Mouse (Mus musculus) neural tube, embryonic 14.5 days (tissue): ENCODE data around the gene Nlrc5. TPM values are rescaled to one million over a fixed set of nuclear protein-coding genes. Genes with fewer than 3 reads are reported as not detected.

Experiments used
- ATAC-seq: fragments of 200-750 bp; cut with Nextera tagmentation; 2 replicates; pipeline ENCODE4 v1.8.0; 2017; ENCODE audit warnings: low read depth, mild to moderate bottlenecking, moderate TSS enrichment, moderate library complexity
- H3K27ac ChIP-seq: fragments of 300-500 bp; sonication (generic); 2 replicates; pipeline ENCODE4 v1.5.1; 2014; ENCODE audit warnings: low read depth, mild to moderate bottlenecking, control low read depth, low read length, moderate library complexity, mixed read lengths
- H3K27me3 ChIP-seq: fragments of 300-500 bp; sonication (generic); 2 replicates; pipeline ENCODE4 v1.6.1; 2014; ENCODE audit warnings: low read length; ENCODE audit not compliant: control insufficient read depth, insufficient read depth
- H3K36me3 ChIP-seq: fragments of 300-500 bp; sonication (generic); 2 replicates; pipeline ENCODE4 v1.6.1; 2014; ENCODE audit warnings: low read length, mixed read lengths; ENCODE audit not compliant: control insufficient read depth, insufficient read depth
- H3K4me1 ChIP-seq: fragments of 300-500 bp; sonication (generic); 2 replicates; pipeline ENCODE4 v1.6.1; 2014; ENCODE audit warnings: low read length; ENCODE audit not compliant: control insufficient read depth, insufficient read depth
- H3K4me2 ChIP-seq: fragments of 300-500 bp; sonication (generic); 2 replicates; pipeline ENCODE4 v1.6.1; 2014; ENCODE audit warnings: mild to moderate bottlenecking, low read depth, low read length, control low read depth
- H3K4me3 ChIP-seq: fragments of 300-500 bp; sonication (generic); 2 replicates; pipeline ENCODE4 v1.5.1; 2014; ENCODE audit warnings: low read depth, low read length, control low read depth, mixed read lengths
- H3K9ac ChIP-seq: fragments of 300-500 bp; sonication (generic); replicated peaks from 2 replicates; pipeline ENCODE4 v1.6.1; 2014; ENCODE audit warnings: low read depth, mild to moderate bottlenecking, control low read depth, low read length, mixed read lengths
- H3K9me3 ChIP-seq: fragments of 300-500 bp; sonication (generic); 2 replicates; pipeline ENCODE4 v1.6.1; 2016; ENCODE audit warnings: low read length; ENCODE audit not compliant: control insufficient read depth
- WGBS: fragments of 180-500 bp; shearing (Covaris S2); extraction: QIAGEN DNeasy Blood & Tissue Kit; methylation state at CpG from one replicate; pipeline ENCODE4 v1.1.7; 2014; 5-methylcytosine and 5-hydroxymethylcytosine counted together
- polyA plus RNA-seq: library from polyadenylated mRNA; unstranded; fragments of >200 nt; fragmentation: Nextera tagmentation; extraction: Ambion mirVana; gene quantifications from 2 replicates; pipeline ENCODE4 v1.2.1, GENCODE M21; 2014

Gene Nlrc5
- polyA plus RNA-seq, 1 experiment from 2014 or later: 0.13 TPM

GRCm38 (mm10) chr8:94534612-94535011 is 100.5 kb downstream of the Nlrc5 start:
- no peak for ATAC-seq
- no peak overlapping the region; the same call in 1 of the 2 replicates for H3K4me2 ChIP-seq
- H3K4me1 ChIP-seq: peaks cover 3% of the 10 kb centered on the region
- H3K9ac ChIP-seq: no peak overlapping the region
- no peaks in the 10 kb centered on the region for H3K9me3 ChIP-seq
- no peak overlapping the region for H3K27ac ChIP-seq
- peaks cover 5% of the 10 kb centered on the region for H3K27me3 ChIP-seq
- H3K36me3 ChIP-seq: no peaks in the 10 kb centered on the region
- H3K4me3 ChIP-seq: no peak overlapping the region
- WGBS: 24% methylated on average over 4 of the region's 4 CpGs

- WGBS: 86% methylated on average over 7 of the region's 7 CpGs
Measured at GRCm38 (mm10) chr8:94535631-94536030, 101.5 kb downstream of the Nlrc5 start.

GRCm38 (mm10) chr8:94537456-94537855 is 103.3 kb downstream of the Nlrc5 start:
- H3K4me1 ChIP-seq: peaks cover 3% of the 10 kb centered on the region
- no peak overlapping the region for H3K27ac ChIP-seq
- no peak overlapping the region for H3K4me2 ChIP-seq
- peak; percentile 34; the same call in 1 of the 2 replicates for ATAC-seq
- WGBS: 77% methylated on average over 2 of the region's 2 CpGs
- H3K4me3 ChIP-seq: no peak overlapping the region
- H3K27me3 ChIP-seq: peaks cover 5% of the 10 kb centered on the region
- no peaks in the 10 kb centered on the region for H3K9me3 ChIP-seq
- no peak overlapping the region for H3K9ac ChIP-seq
- H3K36me3 ChIP-seq: no peaks in the 10 kb centered on the region

More at GRCm38 (mm10) chr8:94535631-94536030, 101.5 kb downstream of the Nlrc5 start:
- no peak for ATAC-seq
- Histone ChIP-seq H3K27me3 (peaks cover 5% of the 10 kb centered on the region), H3K9ac (no peak overlapping the region), H3K27ac (no peak overlapping the region), H3K4me3 (no peak overlapping the region), H3K9me3 (no peaks in the 10 kb centered on the region), H3K4me2 (no peak overlapping the region; the same call in 1 of the 2 replicates), H3K36me3 (no peaks in the 10 kb centered on the region), H3K4me1 (peaks cover 3% of the 10 kb centered on the region)

- Histone ChIP-seq H3K27ac (no peak overlapping the region), H3K9me3 (no peaks in the 10 kb centered on the region), H3K27me3 (no peaks in the 10 kb centered on the region), H3K9ac (no peak overlapping the region), H3K4me1 (no peaks in the 10 kb centered on the region; the same call in 1 of the 2 replicates), H3K4me2 (no peak overlapping the region), H3K36me3 (no peaks in the 10 kb centered on the region), H3K4me3 (no peak overlapping the region)
- ATAC-seq: no peak
- 98% methylated on average over 2 of the region's 2 CpGs for WGBS
Measured at GRCm38 (mm10) chr8:94540025-94540424, 105.9 kb downstream of the Nlrc5 start.

GRCm38 (mm10) chr8:94540889-94541795 is 107.0 kb downstream of the Nlrc5 start:
- Histone ChIP-seq H3K4me2 (no peak overlapping the region), H3K4me1 (no peaks in the 10 kb centered on the region), H3K36me3 (no peaks in the 10 kb centered on the region), H3K4me3 (no peak overlapping the region), H3K9ac (no peak overlapping the region), H3K9me3 (no peaks in the 10 kb centered on the region), H3K27ac (no peak overlapping the region), H3K27me3 (no peaks in the 10 kb centered on the region)
- WGBS: 68% methylated on average over 17 of the region's 18 CpGs
- no peak for ATAC-seq

GRCm38 (mm10) chr8:94543981-94544380 is 109.8 kb downstream of the Nlrc5 start:
- Histone ChIP-seq H3K4me3 (no peak overlapping the region), H3K36me3 (no peaks in the 10 kb centered on the region), H3K27ac (no peak overlapping the region), H3K4me1 (no peaks in the 10 kb centered on the region), H3K9me3 (no peaks in the 10 kb centered on the region), H3K9ac (no peak overlapping the region), H3K27me3 (no peaks in the 10 kb centered on the region), H3K4me2 (no peak overlapping the region)
- ATAC-seq: no peak
- 75% methylated on average over 8 of the region's 8 CpGs for WGBS

GRCm38 (mm10) chr8:94549041-94549440 is 114.9 kb downstream of the Nlrc5 start:
- H3K9ac ChIP-seq: no peak overlapping the region
- H3K9me3 ChIP-seq: no peaks in the 10 kb centered on the region
- ATAC-seq: no peak
- H3K4me1 ChIP-seq: peaks cover 18% of the 10 kb centered on the region; the same call in 1 of the 2 replicates
- H3K27ac ChIP-seq: no peak overlapping the region
- 64% methylated on average over 5 of the region's 5 CpGs for WGBS
- no peaks in the 10 kb centered on the region for H3K36me3 ChIP-seq
- H3K4me2 ChIP-seq: no peak overlapping the region
- no peaks in the 10 kb centered on the region for H3K27me3 ChIP-seq
- H3K4me3 ChIP-seq: no peak overlapping the region

- H3K9me3 ChIP-seq: no peaks in the 10 kb centered on the region
- no peak overlapping the region for H3K4me2 ChIP-seq
- WGBS: 66% methylated on average over 5 of the region's 5 CpGs
- peaks cover 18% of the 10 kb centered on the region; the same call in 1 of the 2 replicates for H3K4me1 ChIP-seq
- no peak overlapping the region for H3K27ac ChIP-seq
- H3K4me3 ChIP-seq: no peak overlapping the region
- H3K9ac ChIP-seq: no peak overlapping the region
- no peaks in the 10 kb centered on the region for H3K36me3 ChIP-seq
- no peak for ATAC-seq
- no peaks in the 10 kb centered on the region for H3K27me3 ChIP-seq
Measured at GRCm38 (mm10) chr8:94549482-94549881, 115.3 kb downstream of the Nlrc5 start.

- peaks cover 18% of the 10 kb centered on the region; the same call in 1 of the 2 replicates for H3K4me1 ChIP-seq
- H3K36me3 ChIP-seq: no peaks in the 10 kb centered on the region
- H3K9me3 ChIP-seq: no peaks in the 10 kb centered on the region
- H3K27me3 ChIP-seq: no peaks in the 10 kb centered on the region
- H3K27ac ChIP-seq: no peak overlapping the region
- H3K4me2 ChIP-seq: no peak overlapping the region
- no peak for ATAC-seq
- no peak overlapping the region for H3K4me3 ChIP-seq
- H3K9ac ChIP-seq: no peak overlapping the region
- WGBS: 90% methylated on average over 5 of the region's 5 CpGs
Measured at GRCm38 (mm10) chr8:94549998-94550397, 115.8 kb downstream of the Nlrc5 start.
